Mouse (Mus musculus) C2C12 (cell line): ENCODE results near the gene Tmem254b. TPM values are rescaled to one million over a fixed set of nuclear protein-coding genes. Genes with fewer than 3 reads are reported as not detected.
"Not testable (repeated sequence)": the region's sequence is repeated elsewhere in the genome, so short reads cannot be mapped to it uniquely, and the experiment has no call there.

Source experiments
- H3K27me3 ChIP-seq: one replicate; pipeline ENCODE4 v1.6.1; 2011; ENCODE audit not compliant: control insufficient read depth, insufficient read depth, insufficient read length
- H3K36me3 ChIP-seq: one replicate; pipeline ENCODE4 v1.6.1; 2011; ENCODE audit not compliant: control insufficient read depth, insufficient read depth
- H3K4me3 ChIP-seq: one replicate; pipeline ENCODE4 v1.5.1; 2011; ENCODE audit warnings: mild to moderate bottlenecking, control low read depth; ENCODE audit not compliant: poor library complexity, insufficient read depth, severe bottlenecking
- H3K79me2 ChIP-seq: one replicate; pipeline ENCODE4 v1.6.1; 2011; ENCODE audit not compliant: control insufficient read depth, insufficient read depth
- H3K79me3 ChIP-seq: one replicate; pipeline ENCODE4 v1.6.1; 2011; ENCODE audit warnings: low read depth, control low read depth
- H3ac ChIP-seq: one replicate; pipeline ENCODE3; 2011; ENCODE audit warnings: low read depth; ENCODE audit not compliant: control insufficient read depth, insufficient read length
- polyA plus RNA-seq: library from polyadenylated mRNA; unstranded; fragments of >200 nt; fragmentation: generic; extraction: Trizol; gene quantifications from one replicate; pipeline ENCODE4 v1.2.1, GENCODE M21; 2012; ENCODE audit warnings: missing spikeins

Gene Tmem254b
- polyA plus RNA-seq, 1 experiment: 5.8 TPM

DNA sequence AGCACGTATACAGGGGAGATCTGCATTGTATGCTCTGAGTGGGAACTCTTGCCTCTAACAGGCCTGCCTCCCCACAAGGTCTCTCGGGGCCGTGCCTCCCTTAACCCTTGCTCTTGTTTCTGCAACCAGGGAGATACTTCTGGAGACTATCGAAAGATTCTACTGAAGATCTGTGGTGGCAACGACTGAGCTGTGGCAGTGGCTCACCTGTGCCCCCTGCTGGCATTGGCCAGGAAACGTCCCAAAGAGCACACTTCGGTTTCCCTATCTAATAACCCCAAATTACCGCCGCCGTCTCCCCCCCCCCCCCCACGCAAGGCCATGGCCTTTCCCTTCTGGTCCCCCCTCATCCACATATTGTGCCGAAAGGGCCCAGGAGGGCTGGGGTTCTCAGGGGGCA, 41.6 kb downstream of the Tmem254b start:
- H3K27me3 ChIP-seq, H3K79me3 ChIP-seq, H3K36me3 ChIP-seq, H3ac ChIP-seq, H3K79me2 ChIP-seq, H3K4me3 ChIP-seq: not testable (repeated sequence)

DNA sequence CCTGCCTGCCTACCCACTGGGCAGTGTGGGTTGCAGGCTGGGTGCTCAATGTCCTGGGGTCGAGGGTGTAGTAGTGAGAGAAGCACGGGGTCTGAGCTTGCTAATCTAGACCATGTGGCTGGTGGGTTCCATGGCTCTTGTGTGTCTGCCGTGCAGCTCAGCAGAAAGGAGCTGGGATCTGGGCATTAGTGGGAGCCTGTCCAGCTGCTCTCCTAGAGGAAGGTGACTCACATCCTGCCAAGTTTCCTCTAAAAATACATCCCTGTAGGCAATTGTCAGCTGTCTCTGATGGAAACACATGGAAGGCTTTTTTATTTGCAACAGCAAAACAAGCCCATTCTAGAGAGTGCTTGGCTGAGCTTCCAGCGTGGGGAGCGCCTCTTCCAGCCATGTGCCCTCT, 44.4 kb downstream of the Tmem254b start:
- not testable (repeated sequence) for H3K79me3 ChIP-seq, H3K36me3 ChIP-seq, H3ac ChIP-seq, H3K79me2 ChIP-seq, H3K27me3 ChIP-seq, H3K4me3 ChIP-seq

GRCm38 (mm10) chr14:26161156-26161555, 45.7 kb downstream of the Tmem254b start:
- not testable (repeated sequence) for H3K36me3 ChIP-seq

GRCm38 (mm10) chr14:26156032-26156431, 50.8 kb downstream of the Tmem254b start:
- H3K36me3 ChIP-seq, H3K79me3 ChIP-seq, H3K4me3 ChIP-seq, H3ac ChIP-seq, H3K79me2 ChIP-seq, H3K27me3 ChIP-seq: not testable (repeated sequence)

More at GRCm38 (mm10) chr14:26161156-26161555, 45.7 kb downstream of the Tmem254b start:
- not testable (repeated sequence) for H3K79me2 ChIP-seq, H3ac ChIP-seq, H3K27me3 ChIP-seq, H3K4me3 ChIP-seq, H3K79me3 ChIP-seq

Other genes starting within 250 kb of the Tmem254b start
- gene Duxbl1, start 228.5 kb downstream of the Tmem254b start, polyA plus RNA-seq: not detected
- 0.96 TPM for gene Gm9780, start 164.3 kb downstream of the Tmem254b start, polyA plus RNA-seq
- 3.7 TPM for gene Tmem254c, start 139.7 kb downstream of the Tmem254b start, polyA plus RNA-seq
- gene Cphx2, start 125.5 kb downstream of the Tmem254b start, polyA plus RNA-seq: not detected
- not detected for gene Cphx3, start 124.7 kb downstream of the Tmem254b start, polyA plus RNA-seq
- not detected for gene Duxbl2, start 88.7 kb downstream of the Tmem254b start, polyA plus RNA-seq
- 4.8 TPM for gene Plac9b, start 24.6 kb downstream of the Tmem254b start, polyA plus RNA-seq
- 0.11 TPM for gene Duxbl3, start 50.9 kb upstream of the Tmem254b start, polyA plus RNA-seq